Mouse (Mus musculus) hindbrain, postnatal 0 days (tissue): ENCODE results near the gene 4933402D24Rik. TPM values are rescaled to one million over a fixed set of nuclear protein-coding genes. Genes with fewer than 3 reads are reported as not detected.

Source experiments
- ATAC-seq: fragments of 200-750 bp; cut with Nextera tagmentation; 2 replicates; pipeline ENCODE4 v1.8.0; 2017; ENCODE audit warnings: mild to moderate bottlenecking, moderate TSS enrichment, moderate library complexity
- DNase-seq: peaks from one replicate; pipeline ENCODE4 v3.0.0-alpha.2; 2015; ENCODE audit warnings: low spot score
- H3K27ac ChIP-seq: fragments of 300-500 bp; sonication (generic); 2 replicates; pipeline ENCODE4 v1.5.1; 2014; ENCODE audit warnings: mild to moderate bottlenecking
- H3K27me3 ChIP-seq: fragments of 300-500 bp; sonication (generic); 2 replicates; pipeline ENCODE4 v1.6.1; 2014; ENCODE audit warnings: low read length, mixed read lengths; ENCODE audit not compliant: insufficient read depth
- H3K36me3 ChIP-seq: fragments of 300-500 bp; sonication (generic); 2 replicates; pipeline ENCODE4 v1.6.1; 2014; ENCODE audit warnings: low read length, mixed read lengths; ENCODE audit not compliant: insufficient read depth
- H3K4me1 ChIP-seq: fragments of 300-500 bp; sonication (generic); 2 replicates; pipeline ENCODE4 v1.6.1; 2014; ENCODE audit warnings: antibody characterized with exemption, low read length, mixed read lengths; ENCODE audit not compliant: insufficient read depth
- H3K4me2 ChIP-seq: fragments of 300-500 bp; sonication (generic); 2 replicates; pipeline ENCODE4 v1.6.1; 2014; ENCODE audit warnings: low read depth, mild to moderate bottlenecking, low read length, moderate library complexity, mixed read lengths
- H3K4me3 ChIP-seq: fragments of 300-500 bp; sonication (generic); 2 replicates; pipeline ENCODE4 v1.5.1; 2014; ENCODE audit warnings: low read length
- H3K9ac ChIP-seq: fragments of 300-500 bp; sonication (generic); replicated peaks from 2 replicates; pipeline ENCODE4 v1.6.1; 2014; ENCODE audit warnings: mild to moderate bottlenecking, low read length, moderate library complexity, mixed read lengths
- H3K9me3 ChIP-seq: fragments of 300-500 bp; sonication (generic); 2 replicates; pipeline ENCODE4 v1.6.1; 2016; ENCODE audit warnings: low read length, mixed read lengths
- CTCF ChIP-seq: IDR thresholded peaks from 2 replicates; pipeline ENCODE4 v1.5.1; 2016; ENCODE audit warnings: antibody characterized with exemption, control low read depth, low read depth
- WGBS: fragments of 180-500 bp; shearing (Covaris S2); extraction: QIAGEN DNeasy Blood & Tissue Kit; methylation state at CpG from one replicate; pipeline ENCODE4 v1.1.7; 2014; 5-methylcytosine and 5-hydroxymethylcytosine counted together
- polyA plus RNA-seq: library from polyadenylated mRNA; unstranded; fragments of >200 nt; fragmentation: Nextera tagmentation; extraction: Ambion mirVana; gene quantifications from 2 replicates; pipeline ENCODE4 v1.2.1, GENCODE M21; 2015
- total RNA-seq: library from RNA; depleted of rRNA; stranded (reverse); fragments of >200 nt; gene quantifications from 2 replicates; pipeline ENCODE4 v1.2.3, GENCODE M21; 2014

The 4933402D24Rik gene
- total and polyA plus RNA-seq, 2 experiments from 2014 or later, result 0.50 TPM; not detected in 1

GRCm38 (mm10) chr1:63768112-63768511 lies 955 bp downstream of the 4933402D24Rik start:
- 46% methylated on average over 8 of the region's 8 CpGs for WGBS
- H3K4me1 ChIP-seq, result peaks cover 13% of the 10 kb centered on the region; the same call in 1 of the 2 replicates
- no peak for TF ChIP-seq CTCF

GRCm38 (mm10) chr1:63764395-63764794 lies 4.7 kb downstream of the 4933402D24Rik start:
- H3K4me1 ChIP-seq, result peaks cover 10% of the 10 kb centered on the region; the same call in 1 of the 2 replicates
- no peak overlapping the region for H3K4me2 ChIP-seq

More at GRCm38 (mm10) chr1:63768112-63768511, 955 bp downstream of the 4933402D24Rik start:
- no peak overlapping the region for H3K4me3 ChIP-seq
- H3K27me3 ChIP-seq, result no peaks in the 10 kb centered on the region
- no peak overlapping the region for H3K27ac ChIP-seq
- H3K36me3 ChIP-seq, result no peaks in the 10 kb centered on the region
- no peak overlapping the region for H3K4me2 ChIP-seq
- ATAC-seq, result no peak
- H3K9me3 ChIP-seq, result no peaks in the 10 kb centered on the region
- peak; percentile 38 for DNase-seq
- no peak overlapping the region for H3K9ac ChIP-seq

GRCm38 (mm10) chr1:63763881-63764386 lies 5.1 kb downstream of the 4933402D24Rik start:
- H3K9me3 ChIP-seq, result no peaks in the 10 kb centered on the region
- H3K4me1 ChIP-seq, result peaks cover 10% of the 10 kb centered on the region; the same call in 1 of the 2 replicates
- ATAC-seq (peak; percentile 69), DNase-seq (peak; percentile 70)
- no peak overlapping the region for H3K9ac ChIP-seq
- H3K36me3 ChIP-seq, result no peaks in the 10 kb centered on the region
- no peak overlapping the region for H3K4me3 ChIP-seq
- WGBS, result 8% methylated on average over 7 of the region's 7 CpGs
- H3K27ac ChIP-seq, result peak overlapping the region; percentile 73
- no peak overlapping the region for H3K4me2 ChIP-seq
- H3K27me3 ChIP-seq, result no peaks in the 10 kb centered on the region
- TF ChIP-seq CTCF, result no peak

More at GRCm38 (mm10) chr1:63764395-63764794, 4.7 kb downstream of the 4933402D24Rik start:
- 28% methylated on average over 7 of the region's 7 CpGs for WGBS
- no peaks in the 10 kb centered on the region for H3K9me3 ChIP-seq
- H3K9ac ChIP-seq, result no peak overlapping the region
- no peaks in the 10 kb centered on the region for H3K27me3 ChIP-seq
- H3K27ac ChIP-seq, result peak overlapping the region; percentile 73; the same call in 1 of the 2 replicates
- TF ChIP-seq CTCF, result no peak
- peak; percentile 37 for DNase-seq
- H3K36me3 ChIP-seq, result no peaks in the 10 kb centered on the region
- H3K4me3 ChIP-seq, result no peak overlapping the region
- no peak for ATAC-seq

DNA sequence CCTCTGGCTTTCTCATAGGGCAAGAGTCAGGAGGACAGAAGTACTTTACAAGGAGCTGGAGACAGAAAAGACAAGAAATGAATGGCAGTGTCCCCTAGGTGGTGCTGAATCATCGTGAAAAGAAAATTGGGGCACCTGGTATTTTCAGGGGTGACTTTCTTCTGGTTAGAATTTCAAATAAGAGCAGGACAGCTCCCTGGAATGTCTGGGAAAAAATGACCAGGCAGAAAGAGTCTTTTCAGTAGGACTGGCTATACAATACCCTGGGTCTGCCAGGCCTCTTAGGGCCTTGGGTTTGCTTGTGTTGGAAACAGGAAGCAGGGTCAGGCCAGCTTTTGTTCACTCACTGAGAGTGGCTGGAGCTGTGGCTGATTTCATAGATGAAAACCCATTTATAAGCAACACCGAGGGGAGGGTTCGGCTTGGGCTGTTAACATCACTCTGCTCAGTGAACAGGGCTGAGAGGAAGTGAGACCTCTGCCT lies 5.8 kb downstream of the 4933402D24Rik start:
- H3K9ac ChIP-seq, result no peak overlapping the region
- 9% methylated on average over 3 of the region's 3 CpGs for WGBS
- H3K27me3 ChIP-seq, result no peaks in the 10 kb centered on the region
- peak overlapping the region; percentile 73 for H3K27ac ChIP-seq
- ATAC-seq (peak; percentile 88), DNase-seq (peak; percentile 84)
- no peak overlapping the region for H3K4me3 ChIP-seq
- H3K4me1 ChIP-seq, result peaks cover 7% of the 10 kb centered on the region; the same call in 1 of the 2 replicates
- no peaks in the 10 kb centered on the region for H3K9me3 ChIP-seq
- H3K36me3 ChIP-seq, result no peaks in the 10 kb centered on the region
- no peak overlapping the region for H3K4me2 ChIP-seq
- peak; percentile 76 for TF ChIP-seq CTCF

DNA sequence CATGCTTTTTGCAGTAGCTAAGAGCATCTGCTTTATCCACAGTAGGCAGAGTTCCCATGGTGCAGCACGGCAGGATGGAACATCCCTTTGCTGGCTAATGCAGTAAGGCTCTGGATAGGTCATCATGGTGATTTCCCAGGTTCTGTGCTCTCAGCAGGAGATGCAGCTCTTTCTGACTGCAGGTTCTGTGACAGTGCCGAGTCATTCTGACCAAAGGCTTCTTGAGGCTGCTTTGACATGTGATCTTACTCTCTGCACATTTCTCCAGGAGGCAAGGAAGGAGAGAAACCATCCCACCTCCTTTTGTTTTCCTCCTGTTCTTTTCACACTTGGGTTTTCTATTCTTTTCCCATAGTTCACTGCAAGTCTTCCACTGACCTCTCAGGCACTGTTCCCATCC lies 13.1 kb downstream of the 4933402D24Rik start:
- peaks cover 7% of the 10 kb centered on the region for H3K36me3 ChIP-seq
- H3K9ac ChIP-seq, result no peak overlapping the region
- H3K4me1 ChIP-seq, result no peaks in the 10 kb centered on the region
- H3K27me3 ChIP-seq, result no peaks in the 10 kb centered on the region
- H3K9me3 ChIP-seq, result no peaks in the 10 kb centered on the region
- no peak for DNase-seq
- H3K27ac ChIP-seq, result no peak overlapping the region
- ATAC-seq, result no peak
- 55% methylated on average over 2 of the region's 2 CpGs for WGBS
- no peak overlapping the region for H3K4me2 ChIP-seq
- no peak for TF ChIP-seq CTCF
- no peak overlapping the region for H3K4me3 ChIP-seq

GRCm38 (mm10) chr1:63730240-63730771 lies 38.8 kb downstream of the 4933402D24Rik start, which contains the start of the genes Mdh1b and Fastkd2:
Gene Mdh1b, minus strand, starts transcription at chr1:63730318.
Gene Fastkd2, plus strand, starts transcription at chr1:63730614.
- H3K4me3 ChIP-seq, result peak within 1 kb of the TSS; percentile 65
- H3K4me1 ChIP-seq, result peaks cover 20% of the 10 kb centered on the region
- H3K9ac ChIP-seq, result peak within 1 kb of the TSS; percentile 63
- peak within 1 kb of the TSS; percentile 73 for H3K4me2 ChIP-seq
- ATAC-seq (peak; percentile 97), DNase-seq (peak; percentile 97)
- no peaks in the 10 kb centered on the region for H3K27me3 ChIP-seq
- H3K36me3 ChIP-seq, result no peaks in the 10 kb centered on the region
- peak; percentile 32; the same call in 1 of the 2 replicates for TF ChIP-seq CTCF
- H3K27ac ChIP-seq, result no peak within 1 kb of the TSS
- under 1% methylated on average over 31 of the region's 31 CpGs for WGBS
- no peaks in the 10 kb centered on the region for H3K9me3 ChIP-seq

- peaks cover 20% of the 10 kb centered on the region for H3K4me1 ChIP-seq
- DNase-seq (no peak), ATAC-seq (peak; percentile 11; the same call in 1 of the 2 replicates)
- peak overlapping the region; percentile 73 for H3K4me2 ChIP-seq
- no peaks in the 10 kb centered on the region for H3K27me3 ChIP-seq
- H3K9ac ChIP-seq, result peak overlapping the region; percentile 63
- H3K4me3 ChIP-seq, result peak overlapping the region; percentile 65
- H3K36me3 ChIP-seq, result no peaks in the 10 kb centered on the region
- TF ChIP-seq CTCF, result no peak
- H3K9me3 ChIP-seq, result no peaks in the 10 kb centered on the region
- WGBS, result 42% methylated on average over 8 of the region's 8 CpGs
- H3K27ac ChIP-seq, result no peak overlapping the region
These were observed 39.3 kb downstream of the 4933402D24Rik start for GRCm38 (mm10) chr1:63729796-63730195.
